Mouse (Mus musculus) 3T3-L1 (cell line): ENCODE measurements at regions not wholly inside any gene's neighbourhood (a gene's known extent, or its start where the extent isn't known, plus 50 kb on each side); places are given as distances from the start of the nearest gene placed in this dataset.

Experiments used
- DNase-seq: peaks from one replicate; pipeline ENCODE4 v3.0.0-alpha.2; 2015; ENCODE audit warnings: low read depth, low spot score

GRCm38 (mm10) chr15:25129572-25129971, 284.0 kb downstream of the Basp1 start:
- no peak for DNase-seq

GRCm38 (mm10) chr15:25120441-25120840, 293.1 kb downstream of the Basp1 start:
- no peak for DNase-seq

- peak; percentile 56 for DNase-seq
Measured at GRCm38 (mm10) chr15:25117980-25118379, 295.6 kb downstream of the Basp1 start.

- DNase-seq, result no peak
Measured at GRCm38 (mm10) chr15:25102727-25103126, 310.8 kb downstream of the Basp1 start.

- DNase-seq, result no peak
Measured at GRCm38 (mm10) chr15:25093758-25094157, 319.8 kb downstream of the Basp1 start.

- no peak for DNase-seq
Measured at GRCm38 (mm10) chr15:25069701-25070100, 343.9 kb downstream of the Basp1 start.

GRCm38 (mm10) chr15:25059347-25059746, 354.2 kb downstream of the Basp1 start:
- DNase-seq, result no peak

GRCm38 (mm10) chr15:25047875-25048274, 365.7 kb downstream of the Basp1 start:
- peak; percentile 43 for DNase-seq

- DNase-seq, result no peak
Measured at GRCm38 (mm10) chr15:25046514-25047138, 366.9 kb downstream of the Basp1 start.

- no peak for DNase-seq
Measured at GRCm38 (mm10) chr15:25036231-25036630, 377.3 kb downstream of the Basp1 start.

- no peak for DNase-seq
Measured at GRCm38 (mm10) chr15:25027865-25028264, 385.7 kb downstream of the Basp1 start.

- DNase-seq, result no peak
Measured at GRCm38 (mm10) chr15:25026786-25027461, 386.6 kb downstream of the Basp1 start.

- no peak for DNase-seq
Measured at GRCm38 (mm10) chr15:25026351-25026750, 387.2 kb downstream of the Basp1 start.

- no peak for DNase-seq
Measured at GRCm38 (mm10) chr15:25020916-25021315, 392.6 kb downstream of the Basp1 start.

- DNase-seq, result no peak
Measured at GRCm38 (mm10) chr15:25019352-25019941, 394.1 kb downstream of the Basp1 start.

GRCm38 (mm10) chr15:25018937-25019336, 394.6 kb downstream of the Basp1 start:
- no peak for DNase-seq

GRCm38 (mm10) chr15:25007720-25008119, 405.8 kb downstream of the Basp1 start:
- no peak for DNase-seq

- DNase-seq, result no peak
Measured at GRCm38 (mm10) chr15:25000171-25000570, 413.4 kb downstream of the Basp1 start.

GRCm38 (mm10) chr15:24993325-24993673, 420.3 kb downstream of the Basp1 start:
- DNase-seq, result no peak

GRCm38 (mm10) chr15:24992665-24993324, 420.8 kb downstream of the Basp1 start:
- DNase-seq, result no peak

- DNase-seq, result no peak
Measured at GRCm38 (mm10) chr15:24990082-24990786, 423.3 kb downstream of the Basp1 start.

- no peak for DNase-seq
Measured at GRCm38 (mm10) chr15:24980841-24981240, 432.7 kb downstream of the Basp1 start.
